Mouse (Mus musculus) neural tube, embryonic 12.5 days (tissue): ENCODE data around the gene Psmg3. TPM values are rescaled to one million over a fixed set of nuclear protein-coding genes. Genes with fewer than 3 reads are reported as not detected.
A peak's percentile ranks its signal among the peaks of the same experiment; 100 is the strongest.

Source experiments
- ATAC-seq: fragments of 200-750 bp; cut with Nextera tagmentation; 2 replicates; pipeline ENCODE4 v1.8.0; 2017; ENCODE audit warnings: low read depth, mild to moderate bottlenecking, moderate TSS enrichment, moderate library complexity; ENCODE audit not compliant: low FRiP score
- H3K27ac ChIP-seq: fragments of 300-500 bp; sonication (generic); 2 replicates; pipeline ENCODE4 v1.5.1; 2016
- H3K27me3 ChIP-seq: fragments of 300-500 bp; sonication (generic); replicated peaks from 2 replicates; pipeline ENCODE4 v1.6.1; 2016; ENCODE audit warnings: mild to moderate bottlenecking
- H3K36me3 ChIP-seq: fragments of 300-500 bp; sonication (generic); 2 replicates; pipeline ENCODE4 v1.6.1; 2016; ENCODE audit warnings: mild to moderate bottlenecking
- H3K4me1 ChIP-seq: fragments of 300-500 bp; sonication (generic); 2 replicates; pipeline ENCODE4 v1.6.1; 2016
- H3K4me2 ChIP-seq: fragments of 300-500 bp; sonication (generic); replicated peaks from 2 replicates; pipeline ENCODE4 v1.6.1; 2016; ENCODE audit warnings: mild to moderate bottlenecking
- H3K4me3 ChIP-seq: fragments of 300-500 bp; sonication (generic); 2 replicates; pipeline ENCODE4 v1.5.1; 2016
- H3K9ac ChIP-seq: fragments of 300-500 bp; sonication (generic); 2 replicates; pipeline ENCODE4 v1.6.1; 2016; ENCODE audit warnings: mild to moderate bottlenecking
- H3K9me3 ChIP-seq: fragments of 300-500 bp; sonication (generic); 2 replicates; pipeline ENCODE4 v1.6.1; 2016; ENCODE audit warnings: mild to moderate bottlenecking
- WGBS: fragments of 180-500 bp; shearing (Covaris S2); methylation state at CpG from one replicate; pipeline ENCODE4 v1.1.7; 2016; 5-methylcytosine and 5-hydroxymethylcytosine counted together
- polyA plus RNA-seq: library from polyadenylated mRNA; unstranded; fragments of >200 nt; fragmentation: Nextera tagmentation; extraction: Ambion mirVana; gene quantifications from 2 replicates; pipeline ENCODE4 v1.2.1, GENCODE M21; 2016

Gene Psmg3
- polyA plus RNA-seq, 1 experiment from 2014 or later: 70.2 TPM

GRCm38 (mm10) chr5:139792159-139792775 lies 34.4 kb downstream of the Psmg3 start:
- Histone ChIP-seq H3K4me1 (peaks cover 47% of the 10 kb centered on the region), H3K36me3 (no peaks in the 10 kb centered on the region), H3K4me3 (peak overlapping the region; percentile 77), H3K9me3 (no peaks in the 10 kb centered on the region), H3K4me2 (peak overlapping the region; percentile 100), H3K27ac (no peak overlapping the region), H3K27me3 (no peaks in the 10 kb centered on the region), H3K9ac (peak overlapping the region; percentile 66)
- WGBS: 26% methylated on average over 11 of the region's 11 CpGs
- ATAC-seq: no peak

GRCm38 (mm10) chr5:139791227-139792158 lies 35.2 kb downstream of the Psmg3 start, which contains the start of gene Mafk:
Gene Mafk, plus strand, starts transcription at chr5:139791513.
- Histone ChIP-seq H3K27ac (no peak within 1 kb of the TSS), H3K4me1 (peaks cover 40% of the 10 kb centered on the region)

DNA sequence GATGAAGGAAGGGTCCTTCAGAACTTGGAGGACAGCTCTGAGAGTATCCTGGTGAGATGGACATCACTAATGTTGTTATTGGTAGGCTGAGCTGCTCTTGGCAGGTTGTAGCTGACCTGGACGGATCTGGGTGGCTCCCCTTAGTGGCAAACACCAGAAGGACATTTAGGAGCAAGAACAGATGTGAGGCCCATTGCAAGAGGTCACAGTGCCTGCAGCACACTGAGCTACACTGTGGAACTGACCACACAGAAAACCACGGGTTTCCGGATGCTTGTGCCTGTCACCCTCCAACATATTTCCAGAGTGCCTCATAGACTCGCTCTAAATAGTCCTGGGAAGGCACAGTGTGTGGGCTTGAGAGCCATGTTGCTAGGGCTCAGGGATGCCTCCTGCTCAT lies 37.2 kb downstream of the Psmg3 start:
- H3K9me3 ChIP-seq: no peaks in the 10 kb centered on the region
- H3K4me2 ChIP-seq: no peak overlapping the region
- WGBS: 64% methylated on average over 4 of the region's 4 CpGs
- H3K36me3 ChIP-seq: no peaks in the 10 kb centered on the region
- ATAC-seq: no peak
- H3K9ac ChIP-seq: no peak overlapping the region
- H3K27me3 ChIP-seq: no peaks in the 10 kb centered on the region
- peaks cover 21% of the 10 kb centered on the region for H3K4me1 ChIP-seq
- H3K4me3 ChIP-seq: no peak overlapping the region
- H3K27ac ChIP-seq: no peak overlapping the region

More at GRCm38 (mm10) chr5:139791227-139792158, 35.2 kb downstream of the Psmg3 start, which contains the start of gene Mafk:
- no peaks in the 10 kb centered on the region for H3K27me3 ChIP-seq
- no peaks in the 10 kb centered on the region for H3K9me3 ChIP-seq
- peak within 1 kb of the TSS; percentile 100 for H3K4me2 ChIP-seq
- H3K36me3 ChIP-seq: no peaks in the 10 kb centered on the region
- WGBS: under 1% methylated on average over 92 of the region's 92 CpGs
- ATAC-seq: peak; percentile 85
- H3K4me3 ChIP-seq: peak within 1 kb of the TSS; percentile 77
- peak within 1 kb of the TSS; percentile 66 for H3K9ac ChIP-seq

DNA sequence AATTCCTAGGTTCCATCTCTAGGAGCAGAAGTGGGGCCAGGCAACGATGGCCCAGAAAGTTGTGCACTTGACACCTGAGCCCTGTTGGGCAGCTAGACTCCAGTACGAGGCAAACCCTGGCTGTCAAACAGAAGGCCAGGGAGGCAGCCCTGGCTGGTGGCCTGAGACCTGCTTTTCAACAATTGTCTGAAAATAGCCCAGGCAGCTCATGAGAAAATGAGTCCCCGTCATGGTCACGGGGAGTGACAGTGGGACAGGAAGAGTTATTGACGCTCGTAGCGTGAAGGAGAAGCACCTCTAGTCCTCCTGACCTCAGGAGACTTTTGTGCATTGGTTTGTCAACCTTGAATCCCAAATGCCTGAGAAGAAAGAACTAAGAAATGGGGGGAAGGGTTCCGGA lies 45.3 kb downstream of the Psmg3 start:
- WGBS: 85% methylated on average over 8 of the region's 8 CpGs
- Histone ChIP-seq H3K36me3 (no peaks in the 10 kb centered on the region), H3K27ac (no peak overlapping the region), H3K4me1 (no peaks in the 10 kb centered on the region), H3K9ac (no peak overlapping the region), H3K4me2 (no peak overlapping the region), H3K27me3 (no peaks in the 10 kb centered on the region), H3K9me3 (no peaks in the 10 kb centered on the region), H3K4me3 (no peak overlapping the region)
- ATAC-seq: no peak

GRCm38 (mm10) chr5:139776966-139777365 lies 49.7 kb downstream of the Psmg3 start:
- 83% methylated on average over 5 of the region's 5 CpGs for WGBS
- Histone ChIP-seq H3K9ac (no peak overlapping the region), H3K36me3 (peaks cover 20% of the 10 kb centered on the region), H3K27me3 (no peaks in the 10 kb centered on the region), H3K4me3 (no peak overlapping the region), H3K9me3 (no peaks in the 10 kb centered on the region), H3K4me2 (no peak overlapping the region), H3K4me1 (peaks cover 13% of the 10 kb centered on the region), H3K27ac (no peak overlapping the region)
- no peak for ATAC-seq

DNA sequence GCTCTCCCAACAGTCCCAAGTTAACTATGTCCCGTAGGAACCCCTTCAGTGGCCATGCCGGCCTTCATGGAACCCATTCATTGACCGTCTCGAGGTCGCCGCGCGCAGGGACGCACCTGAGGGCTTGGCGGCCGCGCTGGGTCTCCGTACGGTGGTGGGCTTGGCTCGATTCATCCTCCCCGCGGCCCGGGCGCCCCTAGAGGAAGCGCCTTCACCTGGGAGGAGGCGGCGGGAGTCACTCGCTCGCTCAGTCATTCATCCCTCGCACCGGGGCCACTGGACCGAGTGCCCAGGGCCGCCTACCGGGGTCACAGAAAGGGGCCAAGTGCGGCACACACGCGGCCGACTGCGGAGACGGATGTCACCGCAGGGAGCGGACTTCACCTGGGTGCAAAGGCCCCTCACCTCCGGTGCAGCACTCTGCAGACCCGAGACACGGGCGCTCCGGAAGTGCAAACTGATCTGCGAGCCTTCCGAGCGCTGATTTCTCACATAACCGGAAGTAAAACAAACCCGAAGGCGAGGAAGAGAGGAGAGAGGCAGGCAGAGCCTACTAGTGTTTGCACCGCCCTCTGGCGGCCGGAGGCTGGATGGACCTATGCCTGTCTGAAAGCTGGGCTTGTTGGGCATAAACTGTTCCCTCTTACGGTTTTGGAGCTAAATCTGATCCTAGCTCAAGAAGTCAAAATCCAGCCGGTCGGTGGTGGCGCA lies 51.3 kb downstream of the Psmg3 start, which contains the start of gene Ints1:
TSS of gene Ints1 (minus strand) at position 459 of the 711 bp plus-strand sequence.
- peaks cover 13% of the 10 kb centered on the region for H3K4me1 ChIP-seq
- no peaks in the 10 kb centered on the region for H3K9me3 ChIP-seq
- peak within 1 kb of the TSS; percentile 15; the same call in 1 of the 2 replicates for H3K27ac ChIP-seq
- peaks cover 36% of the 10 kb centered on the region for H3K36me3 ChIP-seq
- ATAC-seq: peak; percentile 89
- peak within 1 kb of the TSS; percentile 97 for H3K4me2 ChIP-seq
- H3K27me3 ChIP-seq: no peaks in the 10 kb centered on the region
- under 1% methylated on average over 55 of the region's 55 CpGs for WGBS
- peak within 1 kb of the TSS; percentile 86 for H3K9ac ChIP-seq
- H3K4me3 ChIP-seq: peak within 1 kb of the TSS; percentile 98

Other genes starting within 250 kb of the Psmg3 start
- gene Micall2, start 90.5 kb downstream of the Psmg3 start, polyA plus RNA-seq: 7.4 and 7.8 TPM in 2 replicates
- gene Ints1, start 51.2 kb downstream of the Psmg3 start, polyA plus RNA-seq: 33.7 and 34.3 TPM in 2 replicates
- gene Mafk, start 35.4 kb downstream of the Psmg3 start, polyA plus RNA-seq: 12.8 and 12.9 TPM in 2 replicates
- 0.29 and 0.68 TPM in 2 replicates for gene Tmem184a, start 7.0 kb downstream of the Psmg3 start, polyA plus RNA-seq
- gene Gm26938, start 478 bp downstream of the Psmg3 start, polyA plus RNA-seq: not detected in 2 replicates
- gene Elfn1, start 81.1 kb upstream of the Psmg3 start, polyA plus RNA-seq: 2.6 TPM in 2 replicates